Mouse (Mus musculus) neutrophil, adult 59 days (primary cell): ENCODE measurements around the gene Olfr449. TPM values are rescaled to one million over a fixed set of nuclear protein-coding genes. Genes with fewer than 3 reads are reported as not detected.

Source experiments
- total RNA-seq, 2 experiments: library from RNA; stranded (reverse); gene quantifications; 1 replicate in 1 of 2; 2 replicates in 1 of 2; pipeline ENCODE4 v1.2.4; 2023

Olfr449 gene
- not detected for total RNA-seq

GRCm38 (mm10) chr6:42834084-42834483 is at the start of gene Olfr449:
Gene Olfr449, plus strand, starts transcription at chr6:42834384.

GRCm38 (mm10) chr6:42784793-42785192 is 49.4 kb upstream of the Olfr449 start, which contains the start of gene Olfr452:
Gene Olfr452, plus strand, starts transcription at chr6:42785093.

GRCm38 (mm10) chr6:42811639-42812038 is 22.5 kb upstream of the Olfr449 start, which contains the start of gene Olfr450:
Gene Olfr450, plus strand, starts transcription at chr6:42811939.

Other genes starting within 250 kb of the Olfr449 start
- gene Tcaf3, start 236.7 kb upstream of the Olfr449 start, total RNA-seq: not detected
- not detected for gene Tcaf2, start 189.1 kb upstream of the Olfr449 start, total RNA-seq
- gene Tcaf1, start 124.3 kb upstream of the Olfr449 start, total RNA-seq: under 1 TPM in 1 of 2 experiments, not detected in 1; 0.18 TPM
- not detected for gene Olfr453, start 95.0 kb upstream of the Olfr449 start, total RNA-seq
- gene Olfr38, start 78.0 kb upstream of the Olfr449 start, total RNA-seq: not detected
- gene Olfr452, start 49.3 kb upstream of the Olfr449 start, total RNA-seq: not detected
- gene Olfr450, start 22.4 kb upstream of the Olfr449 start, total RNA-seq: not detected
- gene Olfr448, start 56.1 kb downstream of the Olfr449 start, total RNA-seq: not detected
- gene Olfr447, start 74.5 kb downstream of the Olfr449 start, total RNA-seq: not detected
- not detected for gene Olfr446, start 87.0 kb downstream of the Olfr449 start, total RNA-seq
- gene Olfr444, start 114.7 kb downstream of the Olfr449 start, total RNA-seq: not detected